In genomic region chr2:21267149-21267761, GRCm38 (mm10) we compare ENCODE assay signal across 11 mouse cellular contexts.
A peak's percentile ranks its signal among the peaks of the same experiment; 100 is the strongest.
DNase-seq lines count a peak whose midpoint lies in the region; ATAC-seq lines count a peak whose summit lies in the region.
"Had no signal": no experiment of that assay in that cellular context is flagged by ENCODE, and none has a peak within 500 bp of the region (broad histone marks: within the 10 kb centered on the region; RNA-seq: fewer than 3 reads in every experiment).

No protein-coding gene starts in this region.

- H3K9ac ChIP-seq in midbrain, embryonic 12.5 days (replicated peaks): no peak overlapping the region; the same call in 1 of the 2 replicates
- H3K9ac ChIP-seq: liver, embryonic 13.5 days had no signal

- peak; percentile 60 for DNase-seq in Muller cell, postnatal 12 days (ENCODE audit: inconsistent ontology term)
- DNase-seq in embryo, embryonic 10.5 days (ENCODE audit: low spot score): peak; percentile 57
- DNase-seq in forelimb bud, embryonic 11.5 days (ENCODE audit: low read depth, low spot score): peak; percentile 24
- no peak for DNase-seq in left cerebral cortex, adult 9 months (ENCODE audit: low spot score in 2 of 2)
- no peak for DNase-seq in thymus, postnatal 36 days
- DNase-seq in kidney, postnatal 25 days: no peak
- DNase-seq in testis, postnatal 10 days (ENCODE audit: low spot score): no peak
- DNase-seq: adrenal gland, postnatal 36 days; kidney, postnatal 10 days; liver, embryonic 13.5 days had no signal

- peak overlapping the region; percentile 75; the same call in 1 of the 2 replicates for H3K27ac ChIP-seq in midbrain, embryonic 12.5 days (replicated peaks)
- H3K27ac ChIP-seq: liver, embryonic 13.5 days had no signal

- H3K27me3 ChIP-seq in midbrain, embryonic 12.5 days: no peaks in the 10 kb centered on the region
- H3K27me3 ChIP-seq: liver, embryonic 13.5 days had no signal

- no peaks in the 10 kb centered on the region for H3K9me3 ChIP-seq in midbrain, embryonic 12.5 days
- H3K9me3 ChIP-seq: liver, embryonic 13.5 days had no signal

- peak overlapping the region; percentile 41 for H3K4me2 ChIP-seq in midbrain, embryonic 12.5 days (replicated peaks)
- H3K4me2 ChIP-seq: liver, embryonic 13.5 days had no signal

- WGBS in midbrain, embryonic 12.5 days: 17% methylated on average over 6 of the region's 6 CpGs

- H3K4me1 ChIP-seq in midbrain, embryonic 12.5 days: peaks cover 28% of the 10 kb centered on the region
- H3K4me1 ChIP-seq: liver, embryonic 13.5 days had no signal

- H3K4me3 ChIP-seq in midbrain, embryonic 12.5 days: 0 out of 2 replicates have a peak overlapping the region, but pooled peaks have one; percentile 9
- H3K4me3 ChIP-seq: liver, embryonic 13.5 days had no signal

- ATAC-seq in midbrain, embryonic 12.5 days (ENCODE audit: low FRiP score, low read depth): peak; percentile 67

- H3K36me3 ChIP-seq in midbrain, embryonic 12.5 days: no peaks in the 10 kb centered on the region
- H3K36me3 ChIP-seq: liver, embryonic 13.5 days had no signal

Comparison
In these comparisons a context has a peak if more than half of its experiments do, and no peak if none do; other contexts are left out.
1. DNase-seq: peak in Muller cell, postnatal 12 days (single experiment), embryo, embryonic 10.5 days (single experiment) and forelimb bud, embryonic 11.5 days (single experiment); none in left cerebral cortex, adult 9 months (0 of 2), thymus, postnatal 36 days (0 of 2), kidney, postnatal 25 days (0 of 2) and testis, postnatal 10 days (single experiment).